Mouse (Mus musculus) limb, embryonic 14.5 days (tissue): ENCODE measurements around the gene Nucb1. TPM values are rescaled to one million over a fixed set of nuclear protein-coding genes. Genes with fewer than 3 reads are reported as not detected.

ENCODE experiments used
- ATAC-seq: fragments of 200-750 bp; cut with Nextera tagmentation; 2 replicates; pipeline ENCODE4 v1.8.0; 2017; ENCODE audit warnings: low read depth, moderate number of reproducible peaks, moderate TSS enrichment; ENCODE audit not compliant: low FRiP score
- DNase-seq: peaks from one replicate; pipeline ENCODE4 v3.0.0-alpha.2; 2015; ENCODE audit warnings: low spot score
- H3K27ac ChIP-seq: fragments of 300-500 bp; sonication (generic); replicated peaks from 2 replicates; pipeline ENCODE4 v1.5.1; 2014; ENCODE audit warnings: low read depth, mild to moderate bottlenecking, low read length, moderate library complexity, mixed read lengths
- H3K27me3 ChIP-seq: fragments of 300-500 bp; sonication (generic); 2 replicates; pipeline ENCODE4 v1.6.1; 2014; ENCODE audit warnings: low read length, mixed read lengths; ENCODE audit not compliant: control insufficient read depth, insufficient read depth
- H3K36me3 ChIP-seq: fragments of 300-500 bp; sonication (generic); 2 replicates; pipeline ENCODE4 v1.6.1; 2014; ENCODE audit warnings: mild to moderate bottlenecking, low read length, moderate library complexity, mixed read lengths; ENCODE audit not compliant: control insufficient read depth, insufficient read depth
- H3K4me1 ChIP-seq: fragments of 300-500 bp; sonication (generic); 2 replicates; pipeline ENCODE4 v1.6.1; 2014; ENCODE audit warnings: antibody characterized with exemption, low read length, mixed read lengths; ENCODE audit not compliant: control insufficient read depth, insufficient read depth
- H3K4me2 ChIP-seq: fragments of 300-500 bp; sonication (generic); replicated peaks from 2 replicates; pipeline ENCODE4 v1.6.1; 2014; ENCODE audit warnings: low read depth, mild to moderate bottlenecking, low read length, moderate library complexity; ENCODE audit not compliant: severe bottlenecking
- H3K4me3 ChIP-seq: fragments of 300-500 bp; sonication (generic); replicated peaks from 2 replicates; pipeline ENCODE4 v1.5.1; 2014; ENCODE audit warnings: low read length
- H3K9ac ChIP-seq: fragments of 300-500 bp; sonication (generic); 2 replicates; pipeline ENCODE4 v1.6.1; 2014; ENCODE audit warnings: mild to moderate bottlenecking, low read depth, low read length, moderate library complexity; ENCODE audit not compliant: severe bottlenecking
- H3K9me3 ChIP-seq: fragments of 300-500 bp; sonication (generic); 2 replicates; pipeline ENCODE4 v1.6.1; 2016; ENCODE audit warnings: low read length; ENCODE audit not compliant: control insufficient read depth
- POLR2A ChIP-seq: fragments of 200-500 bp; IDR thresholded peaks from 2 replicates; pipeline ENCODE4 v1.8.0; 2012; ENCODE audit warnings: inconsistent platforms, mild to moderate bottlenecking, moderate library complexity, borderline replicate concordance; ENCODE audit not compliant: insufficient read depth, insufficient read length; ENCODE audit errors: extremely low read depth
- WGBS: fragments of 180-500 bp; shearing (Covaris S2); extraction: QIAGEN DNeasy Blood & Tissue Kit; methylation state at CpG from one replicate; pipeline ENCODE4 v1.1.7; 2014; 5-methylcytosine and 5-hydroxymethylcytosine counted together
- polyA plus RNA-seq, 2 experiments: library from polyadenylated mRNA; depleted of rRNA in 1 of 2; stranded (reverse) in 1 of 2; unstranded in 1 of 2; fragments of >200 nt; fragmentation: Nextera tagmentation in 1 of 2; extraction: Ambion mirVana in 1 of 2; gene quantifications; 2 replicates each; pipeline versions ENCODE4 v1.2.1 to v1.2.3; 2012 to 2014

The Nucb1 gene
- polyA plus RNA-seq, 2 experiments, result 239 to 299 TPM

DNA sequence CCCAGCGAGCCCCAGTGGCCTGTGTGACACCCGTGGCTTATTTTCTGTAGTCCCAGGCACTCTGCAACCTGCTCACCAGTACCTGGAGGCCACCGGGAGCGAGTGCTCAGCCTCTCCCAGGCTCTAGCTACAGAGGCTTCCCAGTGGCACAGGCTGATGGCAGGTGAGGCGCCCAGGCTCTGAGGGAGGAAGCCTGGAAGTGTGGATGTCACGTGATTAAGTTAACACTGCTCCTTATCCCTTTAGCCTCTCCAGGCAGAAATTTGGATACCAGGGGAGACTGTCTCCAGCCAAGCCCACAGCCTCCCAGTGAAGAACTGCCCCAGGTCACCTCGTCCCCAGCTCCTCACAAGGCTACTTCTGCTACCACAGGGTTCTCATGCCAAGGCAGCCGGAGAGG is 43.3 kb upstream of the Nucb1 start:
- H3K9me3 ChIP-seq, result no peaks in the 10 kb centered on the region

DNA sequence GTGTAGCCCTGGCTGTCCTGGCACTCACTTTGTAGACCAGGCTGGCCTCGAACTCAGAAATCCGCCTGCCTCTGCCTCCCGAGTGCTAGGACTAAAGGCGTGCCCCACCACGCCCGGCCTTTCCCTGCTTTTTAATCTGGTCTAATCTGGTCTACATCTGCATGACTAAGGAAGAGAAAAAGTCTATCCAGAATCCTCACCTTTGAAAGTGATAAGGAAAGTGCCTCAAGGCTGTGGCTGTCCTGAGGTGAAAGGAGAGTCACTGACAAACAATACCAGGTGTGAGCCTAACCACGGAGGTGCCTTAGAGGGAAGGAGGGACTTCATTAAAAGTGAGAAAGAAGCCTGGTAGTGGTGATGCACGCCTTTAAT is 41.3 kb upstream of the Nucb1 start:
- ATAC-seq, result no peak
- no peaks in the 10 kb centered on the region for H3K9me3 ChIP-seq
- H3K4me1 ChIP-seq, result no peaks in the 10 kb centered on the region

More for the DNA sequence above, 43.3 kb upstream of the Nucb1 start:
- H3K4me2 ChIP-seq, result no peak overlapping the region
- H3K9ac ChIP-seq, result no peak overlapping the region
- H3K27me3 ChIP-seq, result no peaks in the 10 kb centered on the region
- no peaks in the 10 kb centered on the region for H3K4me1 ChIP-seq
- H3K27ac ChIP-seq, result no peak overlapping the region
- 65% methylated on average over 8 of the region's 8 CpGs for WGBS
- H3K4me3 ChIP-seq, result no peak overlapping the region
- TF ChIP-seq POLR2A, result no peak
- H3K36me3 ChIP-seq, result no peaks in the 10 kb centered on the region
- no peak for ATAC-seq
- DNase-seq, result no peak

DNA sequence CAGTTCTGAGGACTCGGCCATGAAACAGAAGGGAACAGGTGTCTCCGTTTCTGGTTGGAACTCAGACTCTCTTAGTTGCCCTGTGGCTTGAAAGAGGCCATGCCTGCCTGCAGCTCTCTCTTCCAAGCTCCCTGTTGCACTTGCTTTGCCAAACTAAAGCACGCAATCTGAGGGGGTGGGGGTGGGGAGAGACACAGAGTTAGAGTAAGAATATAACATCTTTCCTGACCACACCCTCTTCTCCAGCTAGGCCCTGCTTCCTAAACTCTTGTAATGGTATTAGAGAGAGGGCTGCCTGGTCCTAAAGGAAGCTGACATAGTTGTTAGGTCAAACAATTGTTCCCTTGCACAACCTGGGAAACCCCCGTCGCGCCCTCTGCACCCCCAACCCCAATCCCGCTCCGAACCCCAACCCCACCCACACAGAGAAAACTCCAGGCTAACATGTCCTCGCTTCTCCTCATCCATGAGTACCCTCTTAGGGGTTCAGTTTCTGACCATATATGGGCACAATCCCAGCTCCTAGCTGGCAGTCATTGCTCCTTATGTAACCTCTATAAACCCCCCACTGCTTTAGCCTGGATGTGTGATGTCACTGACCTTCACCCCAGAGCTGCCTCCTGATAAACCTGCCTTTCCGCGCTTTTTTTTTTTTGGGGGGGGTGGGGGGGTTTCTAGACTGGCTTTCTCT is 40.8 kb upstream of the Nucb1 start:
- 79% methylated on average over 11 of the region's 11 CpGs for WGBS
- no peak overlapping the region for H3K4me3 ChIP-seq
- H3K36me3 ChIP-seq, result no peaks in the 10 kb centered on the region
- TF ChIP-seq POLR2A, result no peak
- H3K4me2 ChIP-seq, result no peak overlapping the region
- DNase-seq (no peak), ATAC-seq (peak; percentile 43; the same call in 1 of the 2 replicates)
- no peaks in the 10 kb centered on the region for H3K4me1 ChIP-seq
- H3K9me3 ChIP-seq, result no peaks in the 10 kb centered on the region
- no peaks in the 10 kb centered on the region for H3K27me3 ChIP-seq
- H3K9ac ChIP-seq, result no peak overlapping the region
- no peak overlapping the region for H3K27ac ChIP-seq

More for the DNA sequence above, 41.3 kb upstream of the Nucb1 start:
- no peak overlapping the region for H3K27ac ChIP-seq
- H3K4me3 ChIP-seq, result no peak overlapping the region
- no peak overlapping the region for H3K9ac ChIP-seq
- TF ChIP-seq POLR2A, result no peak
- WGBS, result 80% methylated on average over 8 of the region's 8 CpGs
- no peak for DNase-seq
- H3K4me2 ChIP-seq, result no peak overlapping the region
- no peaks in the 10 kb centered on the region for H3K36me3 ChIP-seq
- H3K27me3 ChIP-seq, result no peaks in the 10 kb centered on the region

DNA sequence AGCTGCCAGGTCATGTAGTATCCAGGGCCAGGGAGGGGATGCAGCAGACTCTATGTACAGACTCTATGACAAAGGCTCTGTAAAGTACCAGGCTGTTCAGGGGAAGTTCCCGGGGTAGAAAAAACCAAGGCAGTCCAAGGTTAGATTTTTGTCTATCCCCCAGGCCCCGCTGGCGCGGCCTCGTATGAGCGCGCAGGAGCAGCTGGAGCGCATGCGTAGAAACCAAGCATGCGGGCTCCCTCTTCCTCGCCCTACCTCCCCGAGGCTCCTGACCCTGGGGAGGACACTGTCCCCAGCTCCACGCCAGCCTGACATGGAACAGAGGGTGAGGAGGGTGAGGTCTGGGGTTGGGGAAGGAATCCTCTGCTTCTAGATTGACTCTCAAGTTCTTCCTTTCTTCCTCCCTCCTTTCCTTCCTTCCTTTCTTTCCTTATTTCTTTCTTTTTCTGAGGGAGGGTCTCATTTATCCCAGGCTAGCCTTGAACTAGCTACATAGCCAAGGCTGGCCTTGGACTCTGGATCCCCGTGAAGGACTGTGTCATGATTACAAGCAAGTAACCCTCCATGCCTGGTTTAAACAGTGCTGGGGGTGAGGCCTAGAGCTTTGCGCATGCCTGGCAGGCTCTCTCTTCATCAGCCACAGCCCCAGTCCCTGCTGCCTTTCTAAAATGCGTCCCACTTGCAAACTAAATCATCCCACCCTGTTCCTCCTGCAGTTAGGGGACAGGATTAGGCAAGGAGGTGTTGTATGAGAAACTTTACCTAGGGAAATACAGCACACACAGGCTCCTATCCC is 39.6 kb upstream of the Nucb1 start:
- 87% methylated on average over 16 of the region's 16 CpGs for WGBS
- TF ChIP-seq POLR2A, result no peak
- no peak for ATAC-seq

DNA sequence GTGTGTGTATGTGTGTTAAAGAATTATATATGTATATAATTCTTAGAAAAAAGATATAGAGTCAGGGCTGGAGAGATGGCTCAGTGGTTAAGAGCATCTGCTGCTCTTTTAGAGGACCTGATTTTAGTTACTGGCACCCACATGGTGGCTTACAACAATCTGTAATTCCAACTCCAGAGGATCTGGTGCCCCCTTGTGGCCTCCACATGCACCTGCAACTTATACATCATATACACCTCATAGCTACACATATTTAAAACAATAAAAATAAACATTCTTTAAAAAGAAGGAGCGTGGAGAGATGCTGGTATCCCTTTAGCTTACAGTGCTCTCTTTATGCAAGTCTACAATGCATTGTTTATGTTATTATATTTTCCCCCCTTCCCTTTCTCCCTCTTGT is 34.3 kb upstream of the Nucb1 start:
- no peak for ATAC-seq
- no peak for DNase-seq
- TF ChIP-seq POLR2A, result no peak
- 87% methylated on average over 1 of the region's 1 CpGs for WGBS
- H3K4me1 ChIP-seq, result no peaks in the 10 kb centered on the region
- H3K4me3 ChIP-seq, result no peak overlapping the region
- no peaks in the 10 kb centered on the region for H3K9me3 ChIP-seq
- H3K9ac ChIP-seq, result no peak overlapping the region
- no peaks in the 10 kb centered on the region for H3K27me3 ChIP-seq
- no peak overlapping the region for H3K4me2 ChIP-seq
- no peak overlapping the region for H3K27ac ChIP-seq
- H3K36me3 ChIP-seq, result no peaks in the 10 kb centered on the region

More for the DNA sequence above, 39.6 kb upstream of the Nucb1 start:
- no peak overlapping the region for H3K4me2 ChIP-seq
- no peak overlapping the region for H3K27ac ChIP-seq
- H3K9me3 ChIP-seq, result no peaks in the 10 kb centered on the region
- no peaks in the 10 kb centered on the region for H3K4me1 ChIP-seq
- no peak overlapping the region for H3K9ac ChIP-seq
- H3K4me3 ChIP-seq, result no peak overlapping the region
- no peaks in the 10 kb centered on the region for H3K27me3 ChIP-seq
- DNase-seq, result no peak
- no peaks in the 10 kb centered on the region for H3K36me3 ChIP-seq
